Mouse (Mus musculus): ENCODE measurements around the gene Syt12. TPM values are rescaled to one million over a fixed set of nuclear protein-coding genes. Genes with fewer than 3 reads are reported as not detected.

The Syt12 gene
- polyA plus RNA-seq, 1 experiment, result 82.4 TPM

DNA sequence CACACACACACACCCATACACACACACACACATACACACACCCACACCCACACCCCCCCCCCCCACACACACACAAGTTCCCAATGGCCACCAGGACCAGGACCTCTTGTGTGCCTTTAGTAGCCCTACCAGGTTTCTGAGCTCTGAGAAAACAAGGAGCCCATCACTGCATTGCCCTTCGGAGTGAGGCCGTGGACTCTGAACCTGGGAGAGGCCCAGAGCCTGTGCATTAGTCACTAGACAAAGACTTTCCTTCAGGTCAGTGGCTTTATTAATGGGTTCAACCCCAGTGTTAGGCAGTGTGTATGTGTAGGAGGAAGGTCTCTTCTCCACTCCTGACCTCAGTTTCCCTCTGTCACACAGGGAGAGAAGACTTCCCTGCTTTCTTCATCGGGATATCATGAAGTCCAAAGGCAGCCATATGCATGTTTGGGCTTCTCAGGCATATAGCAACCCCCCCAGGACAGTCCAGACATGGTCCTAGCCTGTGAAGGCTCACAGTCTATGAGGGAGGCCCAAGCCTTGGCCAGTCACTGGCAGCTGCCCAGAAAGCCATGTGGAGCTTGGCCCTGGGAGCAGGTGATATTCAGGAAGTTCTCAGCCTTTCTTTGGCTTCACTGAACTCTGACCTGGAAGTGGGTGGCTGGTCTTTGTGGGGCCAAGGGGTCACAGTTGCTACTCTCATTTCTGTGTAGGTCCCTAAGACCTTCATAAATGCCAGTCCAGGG is 19.5 kb upstream of the Syt12 start:
- 91% methylated on average over 3 of the region's 3 CpGs for WGBS
- TF ChIP-seq CTCF (IDR thresholded peaks at IDR 0.05; ENCODE audit: borderline replicate concordance, insufficient read depth, low read depth, low read length) (no peak), POLR2A (IDR thresholded peaks at IDR 0.05; ENCODE audit: borderline replicate concordance, insufficient read depth, low read length) (no peak)
- Histone ChIP-seq H3K27me3 (ENCODE audit: control insufficient read depth, insufficient read depth, low read length) (no peaks in the 10 kb centered on the region), H3K4me3 (replicated peaks; ENCODE audit: insufficient read depth, low read depth, low read length) (no peak overlapping the region), H3K4me1 (ENCODE audit: control insufficient read depth, insufficient read depth, low read length) (peaks cover 53% of the 10 kb centered on the region), H3K27ac (ENCODE audit: insufficient read depth, low read length) (no peak overlapping the region)
- peak in 1 of 2 experiments; percentile 60 for DNase-seq

DNA sequence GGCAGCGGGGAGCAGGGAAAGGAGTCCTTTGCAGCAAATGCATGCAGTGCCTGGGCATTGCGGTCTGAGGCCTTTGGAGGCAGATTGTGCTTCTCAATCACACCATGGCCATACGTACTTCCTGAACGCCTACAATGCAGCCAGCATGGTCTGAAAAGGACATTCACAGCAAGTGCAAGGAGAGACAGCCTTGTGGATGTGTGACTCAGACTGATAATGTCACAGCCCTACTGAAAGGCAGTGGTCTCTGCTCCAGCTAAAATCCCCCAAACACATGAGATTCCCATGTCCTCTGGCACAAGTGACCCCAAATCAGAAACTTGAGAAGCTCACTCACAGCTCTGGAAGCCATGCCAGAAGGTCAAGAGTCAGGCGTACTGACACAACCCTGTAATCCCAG is 18.6 kb upstream of the Syt12 start:
- Histone ChIP-seq H3K27me3 (ENCODE audit: control insufficient read depth, insufficient read depth, low read length) (no peaks in the 10 kb centered on the region), H3K27ac (ENCODE audit: insufficient read depth, low read length) (no peak overlapping the region), H3K4me3 (replicated peaks; ENCODE audit: insufficient read depth, low read depth, low read length) (no peak overlapping the region), H3K4me1 (ENCODE audit: control insufficient read depth, insufficient read depth, low read length) (peaks cover 61% of the 10 kb centered on the region)
- DNase-seq, result no peak
- TF ChIP-seq POLR2A (IDR thresholded peaks at IDR 0.05; ENCODE audit: borderline replicate concordance, insufficient read depth, low read length), result no peak
- TF ChIP-seq CTCF (IDR thresholded peaks at IDR 0.05; ENCODE audit: borderline replicate concordance, insufficient read depth, low read depth, low read length), result no peak
- 95% methylated on average over 5 of the region's 5 CpGs for whole genome bisulfite sequencing

DNA sequence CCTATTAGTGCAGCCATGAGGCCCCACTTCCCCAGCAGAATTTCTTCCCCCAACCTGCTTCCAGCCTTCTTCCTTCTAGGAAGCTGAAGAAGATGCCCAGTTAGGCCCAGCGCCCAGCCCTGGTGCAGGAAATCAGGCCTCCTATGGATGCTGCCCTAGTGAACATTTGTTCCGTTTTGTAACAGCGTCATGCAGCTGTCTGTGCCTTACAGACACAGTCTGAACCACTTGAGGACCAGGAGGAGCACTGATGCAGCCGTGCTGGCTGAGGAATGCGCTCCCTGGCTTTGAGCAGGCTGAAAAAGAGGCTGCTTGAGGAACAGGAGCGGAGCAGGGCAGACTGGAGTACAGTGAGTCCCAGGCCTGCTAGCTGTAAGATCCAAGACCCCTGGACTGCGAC is 17.5 kb upstream of the Syt12 start:
- no peaks in the 10 kb centered on the region for H3K27me3 ChIP-seq (ENCODE audit: control insufficient read depth, insufficient read depth, low read length)
- H3K4me1 ChIP-seq (ENCODE audit: control insufficient read depth, insufficient read depth, low read length), result peaks cover 63% of the 10 kb centered on the region
- DNase-seq, result no peak
- H3K4me3 ChIP-seq (replicated peaks; ENCODE audit: insufficient read depth, low read depth, low read length), result no peak overlapping the region
- H3K27ac ChIP-seq (ENCODE audit: insufficient read depth, low read length), result peak overlapping the region; percentile 3; the same call in 1 of the 2 replicates
- 55% methylated on average over 7 of the region's 7 CpGs for WGBS
- TF ChIP-seq POLR2A (IDR thresholded peaks at IDR 0.05; ENCODE audit: borderline replicate concordance, insufficient read depth, low read length) (no peak), CTCF (IDR thresholded peaks at IDR 0.05; ENCODE audit: borderline replicate concordance, insufficient read depth, low read depth, low read length) (no peak)

DNA sequence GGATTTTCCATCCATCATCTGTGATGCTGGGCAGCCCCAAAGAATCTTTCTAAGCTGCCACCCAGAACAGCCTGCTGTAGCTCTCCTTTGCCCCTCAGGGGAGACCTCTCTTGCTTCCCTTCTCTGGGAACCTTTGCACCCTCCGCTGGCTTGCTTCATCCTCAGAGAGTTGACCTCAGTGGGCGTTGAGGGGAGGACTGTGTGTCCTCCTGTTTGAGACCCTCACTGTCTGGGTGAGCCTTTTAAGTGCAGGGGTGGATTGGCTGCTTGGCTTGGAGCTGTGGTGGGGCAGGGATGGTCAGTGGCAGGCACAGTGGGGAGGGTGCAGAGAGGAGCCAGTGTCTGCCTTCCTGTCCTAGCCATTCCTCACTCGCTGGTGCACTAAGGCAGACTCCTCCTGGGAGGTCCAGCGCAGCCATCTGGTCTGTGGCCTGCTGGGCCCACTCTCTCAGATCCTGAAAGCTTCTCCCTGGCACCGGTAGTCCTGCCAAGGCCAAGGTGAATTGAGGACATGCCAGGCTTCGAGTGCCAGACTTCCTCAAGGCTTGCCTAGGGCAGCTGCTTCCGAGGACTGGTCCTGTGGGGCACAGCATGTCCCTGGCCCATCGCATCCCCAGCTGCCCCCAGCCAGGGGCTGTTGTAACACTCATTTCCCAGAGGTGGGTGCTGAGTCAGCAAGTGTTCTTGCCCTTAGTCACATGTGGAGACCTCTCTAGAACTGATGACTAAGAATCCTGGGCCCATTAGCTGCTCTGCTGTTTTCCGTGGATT is 15.5 kb upstream of the Syt12 start:
- DNase-seq, result peak; percentile 97 to 98
- TF ChIP-seq POLR2A (IDR thresholded peaks at IDR 0.05; ENCODE audit: borderline replicate concordance, insufficient read depth, low read length) (0 out of 2 replicates have a peak, but pooled peaks have one; percentile 13), CTCF (IDR thresholded peaks at IDR 0.05; ENCODE audit: borderline replicate concordance, insufficient read depth, low read depth, low read length) (0 out of 2 replicates have a peak, but pooled peaks have one; percentile 4)
- 7% methylated on average over 9 of the region's 9 CpGs for WGBS
- Histone ChIP-seq H3K4me3 (replicated peaks; ENCODE audit: insufficient read depth, low read depth, low read length) (no peak overlapping the region), H3K27me3 (ENCODE audit: control insufficient read depth, insufficient read depth, low read length) (no peaks in the 10 kb centered on the region), H3K27ac (ENCODE audit: insufficient read depth, low read length) (peak overlapping the region; percentile 81), H3K4me1 (ENCODE audit: control insufficient read depth, insufficient read depth, low read length) (peaks cover 66% of the 10 kb centered on the region)

DNA sequence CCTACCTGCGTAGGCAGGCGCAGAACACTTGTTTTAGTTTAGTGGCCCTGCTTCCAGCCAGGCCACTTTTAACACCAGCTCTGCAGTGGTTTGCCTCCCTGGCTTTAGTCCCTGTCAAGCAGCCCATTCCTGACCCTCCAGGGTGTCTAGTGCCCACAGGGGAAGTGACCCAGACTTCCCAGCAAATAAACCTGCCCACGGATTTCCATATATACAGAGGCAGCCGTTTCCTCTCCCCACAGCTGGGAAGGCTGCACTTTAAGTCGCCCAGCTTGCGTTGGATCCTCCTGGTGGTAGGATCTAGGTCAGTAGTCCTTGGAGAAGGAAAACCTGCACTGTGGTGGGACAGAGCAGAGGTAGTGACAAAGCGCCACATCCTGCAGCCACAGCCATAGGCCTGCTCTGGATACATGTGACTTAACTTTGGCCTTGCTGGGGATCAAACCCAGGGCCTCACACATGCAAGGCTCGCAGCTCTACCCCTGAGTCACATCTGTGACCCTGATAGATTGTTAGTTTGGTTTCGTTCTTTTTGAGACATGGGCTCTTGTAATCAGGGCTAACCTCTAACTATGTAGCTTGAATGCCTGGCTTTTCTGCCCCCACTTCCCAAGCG is 13.9 kb upstream of the Syt12 start:
- no peaks in the 10 kb centered on the region for H3K27me3 ChIP-seq (ENCODE audit: control insufficient read depth, insufficient read depth, low read length)
- TF ChIP-seq POLR2A (IDR thresholded peaks at IDR 0.05; ENCODE audit: borderline replicate concordance, insufficient read depth, low read length), result no peak
- no peak for TF ChIP-seq CTCF (IDR thresholded peaks at IDR 0.05; ENCODE audit: borderline replicate concordance, insufficient read depth, low read depth, low read length)
- peaks cover 56% of the 10 kb centered on the region for H3K4me1 ChIP-seq (ENCODE audit: control insufficient read depth, insufficient read depth, low read length)
- H3K4me3 ChIP-seq (replicated peaks; ENCODE audit: insufficient read depth, low read depth, low read length), result no peak overlapping the region
- H3K27ac ChIP-seq (ENCODE audit: insufficient read depth, low read length), result no peak overlapping the region
- no peak for DNase-seq
- WGBS, result 78% methylated on average over 10 of the region's 10 CpGs

DNA sequence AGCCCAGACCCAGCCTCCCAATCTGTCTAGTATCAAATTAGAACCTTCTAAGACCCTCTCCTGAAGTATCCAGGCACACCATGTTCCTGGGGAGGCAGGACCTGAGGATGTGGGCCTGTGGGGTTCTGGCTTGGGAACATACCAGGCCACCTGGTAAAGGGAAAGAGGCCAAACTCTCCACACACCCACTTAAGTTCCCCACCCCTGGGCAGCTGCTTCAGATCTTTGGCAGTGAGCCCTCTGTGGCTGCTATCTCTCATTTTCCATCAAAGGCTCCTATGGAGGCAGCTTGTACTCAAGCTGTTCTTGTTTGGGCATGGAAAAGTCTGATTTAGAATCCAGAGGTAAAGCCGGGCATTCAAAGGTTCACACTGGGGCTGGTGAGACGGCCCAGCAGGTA is 10.6 kb upstream of the Syt12 start:
- no peak overlapping the region for H3K27ac ChIP-seq (ENCODE audit: insufficient read depth, low read length)
- H3K27me3 ChIP-seq (ENCODE audit: control insufficient read depth, insufficient read depth, low read length), result no peaks in the 10 kb centered on the region
- TF ChIP-seq CTCF (IDR thresholded peaks at IDR 0.05; ENCODE audit: borderline replicate concordance, insufficient read depth, low read depth, low read length) (no peak), POLR2A (IDR thresholded peaks at IDR 0.05; ENCODE audit: borderline replicate concordance, insufficient read depth, low read length) (no peak)
- peaks cover 31% of the 10 kb centered on the region for H3K4me1 ChIP-seq (ENCODE audit: control insufficient read depth, insufficient read depth, low read length)
- H3K4me3 ChIP-seq (replicated peaks; ENCODE audit: insufficient read depth, low read depth, low read length), result no peak overlapping the region
- 26% methylated on average over 2 of the region's 2 CpGs for WGBS
- no peak for DNase-seq

DNA sequence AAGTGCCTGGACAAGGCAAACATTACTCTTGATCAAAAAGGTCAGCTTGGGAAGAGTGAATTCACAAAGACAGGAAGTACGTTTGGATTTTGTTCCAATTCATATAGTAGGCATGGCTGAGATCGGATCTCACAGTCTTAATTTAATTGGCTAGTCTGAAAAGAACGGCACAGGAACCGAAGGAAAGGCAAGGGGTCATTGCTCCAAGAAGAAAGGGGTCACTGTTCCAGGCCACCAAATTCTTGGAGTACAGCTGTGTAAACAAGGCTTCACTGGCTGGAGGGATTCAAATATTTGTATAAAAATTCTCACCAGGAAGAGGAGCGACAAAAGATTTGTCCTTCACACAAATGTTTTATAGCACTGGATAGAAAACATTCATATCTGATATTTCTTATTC is 7.8 kb upstream of the Syt12 start:
- Histone ChIP-seq H3K4me3 (replicated peaks; ENCODE audit: insufficient read depth, low read depth, low read length) (no peak overlapping the region), H3K27ac (ENCODE audit: insufficient read depth, low read length) (no peak overlapping the region), H3K27me3 (ENCODE audit: control insufficient read depth, insufficient read depth, low read length) (no peaks in the 10 kb centered on the region), H3K4me1 (ENCODE audit: control insufficient read depth, insufficient read depth, low read length) (peaks cover 33% of the 10 kb centered on the region)
- TF ChIP-seq CTCF (IDR thresholded peaks at IDR 0.05; ENCODE audit: borderline replicate concordance, insufficient read depth, low read depth, low read length), result no peak
- TF ChIP-seq POLR2A (IDR thresholded peaks at IDR 0.05; ENCODE audit: borderline replicate concordance, insufficient read depth, low read length), result no peak
- no peak for DNase-seq
- WGBS, result 86% methylated on average over 5 of the region's 5 CpGs

All from cerebellum, adult 2 months (tissue).